Mouse (Mus musculus) megakaryocyte, embryonic 14.5 days (primary cell): ENCODE results near the gene Isg15.

Experiments
- FLI1 ChIP-seq: IDR thresholded peaks from 2 replicates; pipeline ENCODE4 v1.6.1; 2012; ENCODE audit warnings: low read length, inconsistent platforms, mixed read lengths
- GATA1 ChIP-seq: IDR thresholded peaks from 3 replicates; pipeline ENCODE4 v1.6.1; 2012; ENCODE audit warnings: mixed read lengths, low read length, inconsistent platforms, borderline replicate concordance

GRCm38 (mm10) chr4:156215649-156216048 lies 15.0 kb upstream of the Isg15 start, which contains the start of gene Perm1:
- TF ChIP-seq GATA1: no peak
- TF ChIP-seq FLI1: no peak
